In genomic region chr12:84284391-84284790, GRCm38 (mm10) we compare ENCODE assay signal across 8 mouse cellular contexts. TPM values are rescaled to one million over a fixed set of nuclear protein-coding genes. Genes with fewer than 3 reads are reported as not detected.
DNase-seq lines count a peak whose midpoint lies in the region; ATAC-seq lines count a peak whose summit lies in the region.

No protein-coding gene starts in this region.

- H3K27me3 ChIP-seq in kidney, embryonic 14.5 days (ENCODE audit: control insufficient read depth, insufficient read depth, low read length): no peaks in the 10 kb centered on the region
- no peaks in the 10 kb centered on the region for H3K27me3 ChIP-seq in hindbrain, embryonic 11.5 days (ENCODE audit: control insufficient read depth, insufficient read depth, low read length)
- no peaks in the 10 kb centered on the region for H3K27me3 ChIP-seq in midbrain, embryonic 12.5 days

- 0 out of 2 replicates have a peak, but pooled peaks cover 4% of the 10 kb centered on the region for H3K4me1 ChIP-seq in kidney, embryonic 14.5 days (ENCODE audit: control insufficient read depth, insufficient read depth, low read length)
- H3K4me1 ChIP-seq in brown adipose tissue, adult 24 weeks (ENCODE audit: control insufficient read depth, insufficient read depth, insufficient read length, low read length): 0 out of 2 replicates have a peak, but pooled peaks cover 2% of the 10 kb centered on the region
- no peaks in the 10 kb centered on the region for H3K4me1 ChIP-seq in hindbrain, embryonic 11.5 days (replicated peaks; ENCODE audit: control insufficient read depth, insufficient read depth, low read length)
- H3K4me1 ChIP-seq in midbrain, embryonic 12.5 days: peaks cover 10% of the 10 kb centered on the region

- H3K4me2 ChIP-seq in kidney, embryonic 14.5 days (replicated peaks; ENCODE audit: low read depth, low read length): peak overlapping the region; percentile 67
- peak overlapping the region; percentile 44 for H3K4me2 ChIP-seq in hindbrain, embryonic 11.5 days (replicated peaks; ENCODE audit: low read depth, low read length)
- peak overlapping the region; percentile 63 for H3K4me2 ChIP-seq in midbrain, embryonic 12.5 days (replicated peaks)

- no peak for ATAC-seq in kidney, embryonic 14.5 days (ENCODE audit: low FRiP score, low TSS enrichment)
- no peak for ATAC-seq in hindbrain, embryonic 11.5 days (ENCODE audit: low FRiP score)
- ATAC-seq in midbrain, embryonic 12.5 days (ENCODE audit: low FRiP score, low read depth): peak; percentile 10; the same call in 1 of the 2 replicates

- H3K9ac ChIP-seq in kidney, embryonic 14.5 days (ENCODE audit: low read depth, low read length): no peak overlapping the region
- peak overlapping the region; percentile 55; the same call in 1 of the 2 replicates for H3K9ac ChIP-seq in hindbrain, embryonic 11.5 days (ENCODE audit: low read depth, low read length)
- 0 out of 2 replicates have a peak overlapping the region, but pooled peaks have one; percentile 61 for H3K9ac ChIP-seq in midbrain, embryonic 12.5 days (replicated peaks)

- no peaks in the 10 kb centered on the region for H3K36me3 ChIP-seq in kidney, embryonic 14.5 days (ENCODE audit: control insufficient read depth, insufficient read depth, low read length)
- H3K36me3 ChIP-seq in hindbrain, embryonic 11.5 days (ENCODE audit: control insufficient read depth, insufficient read depth, low read length): no peaks in the 10 kb centered on the region
- H3K36me3 ChIP-seq in midbrain, embryonic 12.5 days: no peaks in the 10 kb centered on the region

- no peaks in the 10 kb centered on the region for H3K9me3 ChIP-seq in kidney, embryonic 14.5 days (ENCODE audit: control insufficient read depth, low read length)
- no peaks in the 10 kb centered on the region for H3K9me3 ChIP-seq in hindbrain, embryonic 11.5 days (ENCODE audit: control insufficient read depth, low read length)
- H3K9me3 ChIP-seq in midbrain, embryonic 12.5 days: no peaks in the 10 kb centered on the region

- H3K27ac ChIP-seq in kidney, embryonic 14.5 days (ENCODE audit: low read depth, low read length): no peak overlapping the region
- peak overlapping the region; percentile 96 for H3K27ac ChIP-seq in brown adipose tissue, adult 24 weeks (replicated peaks; ENCODE audit: low read depth, low read length)
- no peak overlapping the region for H3K27ac ChIP-seq in hindbrain, embryonic 11.5 days (ENCODE audit: low read depth, low read length)
- H3K27ac ChIP-seq in midbrain, embryonic 12.5 days (replicated peaks): no peak overlapping the region

- 77% methylated on average over 14 of the region's 14 CpGs for WGBS in kidney, embryonic 14.5 days
- WGBS in hindbrain, embryonic 11.5 days: 79% methylated on average over 14 of the region's 14 CpGs
- 75% methylated on average over 14 of the region's 14 CpGs for WGBS in midbrain, embryonic 12.5 days

- H3K4me3 ChIP-seq in kidney, embryonic 14.5 days (ENCODE audit: low read length): peak overlapping the region; percentile 57; the same call in 1 of the 2 replicates
- peak overlapping the region; percentile 74 for H3K4me3 ChIP-seq in brown adipose tissue, adult 24 weeks (ENCODE audit: insufficient read depth, low read depth, low read length)
- no peak overlapping the region; the same call in 1 of the 2 replicates for H3K4me3 ChIP-seq in hindbrain, embryonic 11.5 days (ENCODE audit: low read depth, low read length)
- 0 out of 2 replicates have a peak overlapping the region, but pooled peaks have one; percentile 57 for H3K4me3 ChIP-seq in midbrain, embryonic 12.5 days

- no peak for DNase-seq in kidney, adult 8-10 months
- no peak for DNase-seq in hindbrain, embryonic 11.5 days (ENCODE audit: low spot score)
- DNase-seq in yolk sac, embryonic 10.5 days (ENCODE audit: low spot score): no peak
- no peak for DNase-seq in spleen, postnatal 4 days (ENCODE audit: low spot score in 2 of 2)
- no peak for DNase-seq in B cell, adult 2 months

RNA-seq across cellular contexts. Expression of gene Ptgr2, which starts 0.6 kb away (rescaled TPM):
- polyA plus RNA-seq in kidney, embryonic 14.5 days (2014; fragmentation: Nextera tagmentation; extraction: Ambion mirVana): 12.8 and 21.1 TPM in 2 replicates
- polyA plus RNA-seq in brown adipose tissue, adult 24 weeks (2012; ENCODE audit: insufficient read depth, insufficient read length, missing spikeins): 253 and 299 TPM in 2 replicates
- polyA plus RNA-seq in hindbrain, embryonic 11.5 days (2014; fragmentation: Nextera tagmentation; extraction: Ambion mirVana): 16.0 and 17.9 TPM in 2 replicates
- polyA plus RNA-seq in midbrain, embryonic 12.5 days (2016; fragmentation: Nextera tagmentation; extraction: Ambion mirVana): 15.2 and 18.1 TPM in 2 replicates

RNA-seq across cellular contexts. Expression of gene Zfp410, which starts 32.3 kb away (rescaled TPM):
- 65.6 and 88.7 TPM in 2 replicates for polyA plus RNA-seq in kidney, embryonic 14.5 days (2014; fragmentation: Nextera tagmentation; extraction: Ambion mirVana)
- 11.5 and 15.7 TPM in 2 replicates for polyA plus RNA-seq in brown adipose tissue, adult 24 weeks (2012; ENCODE audit: insufficient read depth, insufficient read length, missing spikeins)
- 126 TPM in 2 replicates for polyA plus RNA-seq in hindbrain, embryonic 11.5 days (2014; fragmentation: Nextera tagmentation; extraction: Ambion mirVana)
- polyA plus RNA-seq in midbrain, embryonic 12.5 days (2016; fragmentation: Nextera tagmentation; extraction: Ambion mirVana): 117 TPM in 2 replicates

Comparison
In these comparisons a context has a peak if more than half of its experiments do, and no peak if none do; other contexts are left out.
1. RNA of gene Ptgr2, which starts 0.6 kb away (polyA plus RNA-seq): 253 to 299 TPM in brown adipose tissue, adult 24 weeks; 12.8 to 21.1 TPM in kidney, embryonic 14.5 days, 15.2 to 18.1 TPM in midbrain, embryonic 12.5 days and 16.0 to 17.9 TPM in hindbrain, embryonic 11.5 days; every median in the first group is over 10 times any median in the second.
2. Peak in every context shown above with its lines, with median percentiles within 50 percentile points of each other: H3K4me2 ChIP-seq.